36 mouse cellular contexts compared by ENCODE assay signal in genomic region chr2:154521449-154521848, GRCm38 (mm10). TPM values are rescaled to one million over a fixed set of nuclear protein-coding genes. Genes with fewer than 3 reads are reported as not detected.
"Had no signal": no experiment of that assay in that cellular context is flagged by ENCODE, and none has a peak within 500 bp of the region (broad histone marks: within the 10 kb centered on the region; RNA-seq: fewer than 3 reads in every experiment).

No protein-coding gene starts in this region.

- H3K4me3 ChIP-seq: gastrocnemius, adult 2 months; heart, adult 2 months; heart, embryonic 13.5 days; heart, embryonic 15.5 days; hindbrain, embryonic 10.5 days; hindbrain, embryonic 12.5 days; intestine, embryonic 15.5 days; layer of hippocampus, adult 2 months; left cerebral cortex, adult 2 months; limb, embryonic 10.5 days; limb, embryonic 12.5 days; liver, embryonic 13.5 days; liver, embryonic 15.5 days had no signal

- H3K9me3 ChIP-seq: heart, embryonic 13.5 days; heart, embryonic 15.5 days; hindbrain, embryonic 10.5 days; hindbrain, embryonic 12.5 days; intestine, embryonic 15.5 days; limb, embryonic 10.5 days; limb, embryonic 12.5 days; liver, embryonic 13.5 days; liver, embryonic 15.5 days had no signal

- H3K4me1 ChIP-seq: hindbrain, embryonic 10.5 days; hindbrain, embryonic 12.5 days; intestine, embryonic 15.5 days; limb, embryonic 10.5 days; limb, embryonic 12.5 days; liver, embryonic 13.5 days; liver, embryonic 15.5 days had no signal

- H3K9ac ChIP-seq: heart, embryonic 13.5 days; heart, embryonic 15.5 days; hindbrain, embryonic 12.5 days; hindbrain, embryonic 14.5 days; intestine, embryonic 15.5 days; limb, embryonic 12.5 days; liver, embryonic 13.5 days; liver, embryonic 15.5 days had no signal

- H3K27ac ChIP-seq: gastrocnemius, adult 2 months; heart, adult 2 months; heart, embryonic 13.5 days; heart, embryonic 15.5 days; hindbrain, embryonic 10.5 days; hindbrain, embryonic 12.5 days; hindbrain, embryonic 14.5 days; intestine, embryonic 15.5 days; layer of hippocampus, adult 2 months; left cerebral cortex, adult 2 months; limb, embryonic 10.5 days; limb, embryonic 12.5 days; liver, embryonic 13.5 days; liver, embryonic 15.5 days had no signal

- H3K27me3 ChIP-seq: heart, embryonic 13.5 days; heart, embryonic 15.5 days; hindbrain, embryonic 12.5 days; intestine, embryonic 15.5 days; limb, embryonic 12.5 days; liver, embryonic 13.5 days; liver, embryonic 15.5 days had no signal

- ATAC-seq: hindbrain, embryonic 16.5 days; inflammation-experienced regulatory T-cells, adult 6 months; intestine, embryonic 15.5 days; intestine, postnatal 0 days had no signal

- DNase-seq: gastrocnemius, adult 2 months; gastrocnemius, postnatal 10 days; gastrocnemius, postnatal 25 days; heart, adult 2 months; heart, postnatal 4 days; kidney, adult 18-20 months; kidney, adult 8-10 months; kidney, postnatal 10 days; kidney, postnatal 25 days; kidney, postnatal 4 days; liver; liver, embryonic 13.5 days had no signal

- H3K4me2 ChIP-seq: heart, embryonic 11.5 days; heart, embryonic 13.5 days; heart, embryonic 15.5 days; hindbrain, embryonic 12.5 days; hindbrain, embryonic 14.5 days; intestine, embryonic 15.5 days; limb, embryonic 12.5 days; liver, embryonic 11.5 days; liver, embryonic 13.5 days; liver, embryonic 15.5 days had no signal

RNA-seq across cellular contexts. Expression of gene 1700003F12Rik, which starts 25.4 kb away (rescaled TPM):
- total RNA-seq: gastrocnemius, adult 2 months; gastrocnemius, postnatal 25 days; granulocyte monocyte progenitor cell, adult 5-6 weeks; heart, adult 2 months; heart, postnatal 25 days had no signal
- polyA plus RNA-seq: heart, embryonic 13.5 days; inflammation-experienced regulatory T-cells, adult 6 months had no signal

RNA-seq across cellular contexts. Expression of gene Actl10, which starts 30.1 kb away (rescaled TPM):
- total RNA-seq: gastrocnemius, adult 2 months; gastrocnemius, postnatal 10 days; gastrocnemius, postnatal 25 days; granulocyte monocyte progenitor cell, adult 5-6 weeks; heart, adult 2 months; heart, postnatal 25 days; layer of hippocampus, adult 2 months; layer of hippocampus, postnatal 10 days; layer of hippocampus, postnatal 25 days; left cerebral cortex, adult 2 months; left cerebral cortex, postnatal 14 days; left cerebral cortex, postnatal 36 days had no signal
- polyA plus RNA-seq: heart, adult 2 months; heart, embryonic 11.5 days; heart, postnatal 0 days; inflammation-experienced regulatory T-cells, adult 6 months; intestine, postnatal 0 days; kidney, embryonic 14.5 days; liver, embryonic 13.5 days had no signal
